Mouse (Mus musculus): ENCODE data around the gene Snd1. TPM values are rescaled to one million over a fixed set of nuclear protein-coding genes. Genes with fewer than 3 reads are reported as not detected.

Gene Snd1
- polyA plus RNA-seq, 1 experiment from 2014 or later, result 143 TPM

DNA sequence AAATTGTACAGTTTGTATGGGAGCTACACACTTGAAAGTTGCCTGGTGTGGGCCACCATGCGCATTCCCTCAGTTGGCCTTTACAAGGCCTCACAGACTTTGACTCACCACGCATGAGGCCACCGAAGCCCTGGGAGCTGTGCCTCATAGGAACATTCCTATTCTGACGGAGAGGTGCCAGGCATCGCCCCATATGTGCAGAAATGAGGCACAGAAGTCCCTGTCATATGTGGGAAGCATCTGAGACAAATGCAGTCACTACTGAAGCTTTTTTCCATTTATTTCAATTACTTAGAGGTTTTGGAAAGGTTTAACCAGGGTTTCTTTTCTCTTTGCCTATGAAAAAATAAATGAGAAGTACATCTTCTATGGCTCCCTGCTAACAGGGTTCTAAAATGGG lies 278.3 kb downstream of the Snd1 start:
- H3K27ac ChIP-seq, result no peak overlapping the region
- 89% methylated on average over 5 of the region's 5 CpGs for WGBS
- no peaks in the 10 kb centered on the region for H3K36me3 ChIP-seq
- no peak overlapping the region for H3K4me2 ChIP-seq (replicated peaks)
- H3K9ac ChIP-seq, result no peak overlapping the region
- H3K9me3 ChIP-seq, result no peaks in the 10 kb centered on the region
- H3K27me3 ChIP-seq, result no peaks in the 10 kb centered on the region
- H3K4me1 ChIP-seq, result peaks cover 35% of the 10 kb centered on the region
- no peak overlapping the region for H3K4me3 ChIP-seq
- ATAC-seq (ENCODE audit: low FRiP score, low read depth), result no peak

GRCm38 (mm10) chr6:28753681-28754080 lies 278.7 kb downstream of the Snd1 start:
- ATAC-seq (ENCODE audit: low FRiP score, low read depth), result no peak
- H3K27me3 ChIP-seq, result no peaks in the 10 kb centered on the region
- H3K27ac ChIP-seq, result no peak overlapping the region
- H3K4me2 ChIP-seq (replicated peaks), result no peak overlapping the region
- no peaks in the 10 kb centered on the region for H3K36me3 ChIP-seq
- WGBS, result 65% methylated on average over 5 of the region's 5 CpGs
- H3K4me1 ChIP-seq, result peaks cover 39% of the 10 kb centered on the region
- no peak overlapping the region for H3K9ac ChIP-seq
- H3K4me3 ChIP-seq, result no peak overlapping the region
- no peaks in the 10 kb centered on the region for H3K9me3 ChIP-seq

GRCm38 (mm10) chr6:28754127-28754898 lies 279.4 kb downstream of the Snd1 start:
- no peaks in the 10 kb centered on the region for H3K9me3 ChIP-seq
- no peaks in the 10 kb centered on the region for H3K27me3 ChIP-seq
- H3K4me1 ChIP-seq, result peaks cover 39% of the 10 kb centered on the region
- 88% methylated on average over 6 of the region's 6 CpGs for WGBS
- H3K4me2 ChIP-seq (replicated peaks), result no peak overlapping the region
- H3K27ac ChIP-seq, result no peak overlapping the region
- no peak overlapping the region for H3K4me3 ChIP-seq
- ATAC-seq (ENCODE audit: low FRiP score, low read depth), result no peak
- H3K9ac ChIP-seq, result no peak overlapping the region
- H3K36me3 ChIP-seq, result no peaks in the 10 kb centered on the region

DNA sequence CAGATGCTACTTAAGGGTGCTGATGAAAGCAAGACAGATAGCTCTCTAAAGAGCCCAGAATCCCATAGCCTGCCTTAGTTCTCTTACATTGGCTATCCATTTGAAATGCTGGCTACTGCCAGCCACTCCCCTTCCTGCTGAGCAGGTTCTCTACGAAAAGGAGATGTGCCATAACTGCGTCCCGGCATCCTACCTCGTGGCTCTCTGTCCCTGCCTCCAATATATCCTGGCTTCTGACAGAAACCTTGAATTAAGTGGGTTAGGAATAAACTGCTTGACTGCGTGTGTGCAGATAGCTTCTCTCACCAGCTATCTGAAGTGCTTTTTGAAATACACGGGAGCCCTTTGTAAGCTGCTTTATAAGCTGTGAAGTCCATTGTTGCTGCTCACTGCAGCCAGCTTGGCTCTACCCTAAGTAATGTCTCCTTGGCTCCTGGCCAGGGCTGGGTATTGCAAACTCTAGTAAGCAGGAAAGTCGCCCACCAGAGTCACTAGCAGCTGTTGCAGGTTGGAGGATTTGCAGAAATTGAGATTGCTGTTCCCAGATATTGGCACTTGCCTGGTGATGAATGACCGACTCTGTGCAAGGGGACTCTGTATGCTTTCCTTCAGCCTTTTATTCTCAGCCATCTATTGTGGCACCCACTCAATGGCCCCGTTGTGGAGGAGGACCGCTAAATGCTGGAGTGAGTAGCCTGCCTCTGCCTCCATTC lies 281.5 kb downstream of the Snd1 start:
- Histone ChIP-seq H3K27ac (no peak overlapping the region), H3K9me3 (no peaks in the 10 kb centered on the region), H3K36me3 (no peaks in the 10 kb centered on the region), H3K4me1 (peaks cover 44% of the 10 kb centered on the region), H3K9ac (no peak overlapping the region), H3K4me3 (no peak overlapping the region), H3K27me3 (no peaks in the 10 kb centered on the region), H3K4me2 (replicated peaks) (no peak overlapping the region)
- peak; percentile 70; the same call in 1 of the 2 replicates for ATAC-seq (ENCODE audit: low FRiP score, low read depth)
- 63% methylated on average over 10 of the region's 10 CpGs for WGBS

DNA sequence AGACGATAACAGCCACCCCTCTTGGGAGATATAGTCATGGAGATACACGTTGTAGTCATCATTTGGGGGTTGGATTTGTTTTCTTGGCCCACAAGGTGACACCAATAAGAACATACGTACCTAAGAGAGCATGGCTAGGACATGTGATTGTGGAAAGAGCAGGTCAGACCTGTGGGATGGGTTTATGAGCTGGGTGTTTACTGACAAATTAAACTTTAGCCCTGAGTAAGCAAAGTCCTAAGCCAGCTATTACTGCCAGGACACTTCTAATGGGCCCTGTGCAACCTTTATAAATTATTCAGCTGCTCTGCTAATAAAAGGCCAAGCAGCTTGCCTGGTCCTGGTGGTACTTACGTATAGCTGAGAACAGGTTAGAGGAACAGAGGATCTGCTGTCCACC lies 283.4 kb downstream of the Snd1 start:
- no peak overlapping the region for H3K4me2 ChIP-seq (replicated peaks)
- 55% methylated on average over 4 of the region's 4 CpGs for WGBS
- ATAC-seq (ENCODE audit: low FRiP score, low read depth), result no peak

DNA sequence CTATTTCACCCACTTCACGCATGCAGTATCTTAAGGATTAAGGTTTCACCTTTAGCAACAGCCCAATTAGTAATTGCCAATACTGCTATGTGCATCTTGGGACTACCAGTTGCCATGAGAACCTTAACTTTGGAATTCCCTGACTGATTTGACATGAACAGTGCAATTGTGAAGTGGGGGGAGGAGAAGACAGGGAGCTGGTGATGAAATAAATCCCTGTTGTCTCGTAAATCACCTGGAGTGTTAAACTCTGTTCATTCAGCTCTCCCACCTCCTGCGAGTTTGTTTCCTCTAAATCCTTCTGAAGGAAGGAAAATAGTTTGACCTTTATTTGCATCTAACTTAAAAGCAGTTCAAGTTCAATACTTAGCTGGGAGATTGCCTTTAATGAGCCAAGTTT lies 286.8 kb downstream of the Snd1 start:
- Histone ChIP-seq H3K4me1 (peaks cover 48% of the 10 kb centered on the region), H3K36me3 (peaks cover under 1% of the 10 kb centered on the region; the same call in 1 of the 2 replicates), H3K27ac (no peak overlapping the region), H3K4me2 (replicated peaks) (no peak overlapping the region), H3K27me3 (no peaks in the 10 kb centered on the region), H3K4me3 (no peak overlapping the region), H3K9me3 (no peaks in the 10 kb centered on the region), H3K9ac (no peak overlapping the region)
- 34% methylated on average over 3 of the region's 3 CpGs for WGBS
- ATAC-seq (ENCODE audit: low FRiP score, low read depth), result no peak

More for the DNA sequence above, 283.4 kb downstream of the Snd1 start:
- no peak overlapping the region for H3K27ac ChIP-seq
- no peaks in the 10 kb centered on the region for H3K36me3 ChIP-seq
- no peaks in the 10 kb centered on the region for H3K9me3 ChIP-seq
- no peak overlapping the region for H3K9ac ChIP-seq
- no peaks in the 10 kb centered on the region for H3K27me3 ChIP-seq
- H3K4me3 ChIP-seq, result no peak overlapping the region
- peaks cover 44% of the 10 kb centered on the region for H3K4me1 ChIP-seq

DNA sequence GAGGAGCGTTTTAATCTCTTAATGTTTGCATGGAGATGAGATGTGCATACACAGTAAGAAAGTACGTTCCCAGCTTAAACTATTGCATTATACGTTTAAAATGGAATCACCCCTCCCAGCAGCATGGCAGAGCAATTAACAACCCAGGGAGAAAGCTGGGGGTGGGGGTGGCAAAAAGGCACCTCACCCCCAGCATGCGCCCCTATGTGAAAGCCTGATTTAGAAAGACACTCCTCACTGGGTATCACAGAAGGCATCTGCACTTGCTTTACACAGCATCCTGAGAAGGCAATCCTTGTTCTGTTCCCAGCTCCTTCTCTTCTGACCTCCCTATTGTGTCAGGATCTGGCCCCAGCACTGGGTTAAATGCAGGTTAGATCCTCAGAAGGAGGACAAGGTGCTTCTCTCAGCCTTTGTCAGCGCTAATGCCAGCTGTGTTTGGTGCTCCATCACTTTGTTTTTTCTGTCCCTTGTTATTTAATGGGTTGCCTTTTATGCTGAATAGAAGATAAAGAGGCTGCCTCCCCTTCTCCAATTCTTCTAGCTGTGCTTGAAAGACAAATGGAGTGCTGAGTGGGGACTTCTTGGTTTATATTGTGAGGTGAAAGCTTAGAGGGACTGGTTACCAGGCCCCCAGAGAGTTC lies 287.3 kb downstream of the Snd1 start:
- no peaks in the 10 kb centered on the region for H3K9me3 ChIP-seq
- H3K4me3 ChIP-seq, result no peak overlapping the region
- peaks cover 4% of the 10 kb centered on the region; the same call in 1 of the 2 replicates for H3K36me3 ChIP-seq
- no peak overlapping the region for H3K4me2 ChIP-seq (replicated peaks)
- H3K27me3 ChIP-seq, result no peaks in the 10 kb centered on the region
- ATAC-seq (ENCODE audit: low FRiP score, low read depth), result no peak
- H3K4me1 ChIP-seq, result peaks cover 45% of the 10 kb centered on the region
- no peak overlapping the region for H3K9ac ChIP-seq
- WGBS, result 27% methylated on average over 5 of the region's 5 CpGs
- no peak overlapping the region for H3K27ac ChIP-seq

GRCm38 (mm10) chr6:28766622-28767021 lies 291.7 kb downstream of the Snd1 start:
- Histone ChIP-seq H3K9ac (no peak overlapping the region), H3K36me3 (peaks cover 20% of the 10 kb centered on the region), H3K27me3 (no peaks in the 10 kb centered on the region), H3K27ac (no peak overlapping the region), H3K9me3 (no peaks in the 10 kb centered on the region), H3K4me3 (no peak overlapping the region), H3K4me2 (replicated peaks) (no peak overlapping the region), H3K4me1 (peaks cover 23% of the 10 kb centered on the region)
- no peak for ATAC-seq (ENCODE audit: low FRiP score, low read depth)
- WGBS, result 85% methylated on average over 3 of the region's 3 CpGs

DNA sequence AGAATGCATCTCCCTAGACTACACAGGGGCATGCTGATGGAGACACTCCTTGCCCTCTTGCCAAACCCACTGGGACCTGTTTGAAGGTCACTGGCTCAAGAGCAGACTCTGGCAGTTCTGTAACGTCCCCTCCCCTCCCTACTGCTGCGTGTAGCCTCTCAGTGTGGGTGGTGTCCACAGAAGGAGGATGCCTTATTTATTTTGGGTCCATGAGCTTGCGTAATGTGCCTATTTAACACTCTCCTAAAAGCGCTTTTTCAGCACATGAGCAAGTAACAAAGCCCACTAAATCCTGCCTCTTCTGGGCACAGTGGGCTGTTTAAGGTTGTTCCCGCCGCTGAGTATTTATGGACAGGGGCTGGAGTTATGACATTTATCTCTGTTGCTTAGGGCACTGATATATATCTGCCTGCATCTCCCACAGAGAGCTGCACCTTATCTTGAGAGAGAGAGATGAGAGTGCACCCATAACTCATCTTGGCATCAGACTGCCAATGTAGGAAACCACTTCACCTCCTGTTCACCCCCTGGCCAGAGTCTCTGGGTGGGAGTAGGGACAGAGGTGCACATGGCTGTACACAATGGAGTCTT lies 293.0 kb downstream of the Snd1 start:
- Histone ChIP-seq H3K4me2 (replicated peaks) (no peak overlapping the region), H3K4me1 (peaks cover 9% of the 10 kb centered on the region), H3K27ac (no peak overlapping the region), H3K27me3 (no peaks in the 10 kb centered on the region), H3K36me3 (peaks cover 20% of the 10 kb centered on the region), H3K9ac (no peak overlapping the region), H3K9me3 (no peaks in the 10 kb centered on the region), H3K4me3 (no peak overlapping the region)
- 86% methylated on average over 6 of the region's 6 CpGs for WGBS
- no peak for ATAC-seq (ENCODE audit: low FRiP score, low read depth)

DNA sequence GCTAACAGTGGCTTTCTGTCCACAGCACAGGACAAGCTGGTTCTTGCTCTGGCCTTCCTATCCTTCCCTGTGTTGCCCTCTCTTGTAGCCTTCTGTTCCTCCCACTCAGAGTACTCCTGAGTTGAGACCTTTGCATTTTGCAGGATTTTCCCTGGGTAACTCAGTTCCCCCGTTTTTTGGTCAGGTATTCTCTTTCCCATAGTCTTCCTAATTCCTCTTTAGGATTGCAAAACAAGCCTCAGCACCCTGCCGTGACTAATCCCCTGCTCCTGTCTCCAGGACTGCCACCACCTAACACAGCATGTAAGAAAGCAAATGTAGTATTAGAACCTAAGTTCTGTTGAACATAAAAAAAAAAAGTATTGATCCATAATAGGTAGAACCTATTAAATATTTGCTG lies 296.4 kb downstream of the Snd1 start:
- H3K9ac ChIP-seq, result no peak overlapping the region
- no peak overlapping the region for H3K27ac ChIP-seq
- H3K36me3 ChIP-seq, result peaks cover 24% of the 10 kb centered on the region
- no peaks in the 10 kb centered on the region for H3K9me3 ChIP-seq
- H3K4me3 ChIP-seq, result no peak overlapping the region
- WGBS, result 42% methylated on average over 2 of the region's 2 CpGs
- no peaks in the 10 kb centered on the region for H3K27me3 ChIP-seq
- ATAC-seq (ENCODE audit: low FRiP score, low read depth), result no peak
- H3K4me2 ChIP-seq (replicated peaks), result no peak overlapping the region
- H3K4me1 ChIP-seq, result 0 out of 2 replicates have a peak, but pooled peaks cover 1% of the 10 kb centered on the region

DNA sequence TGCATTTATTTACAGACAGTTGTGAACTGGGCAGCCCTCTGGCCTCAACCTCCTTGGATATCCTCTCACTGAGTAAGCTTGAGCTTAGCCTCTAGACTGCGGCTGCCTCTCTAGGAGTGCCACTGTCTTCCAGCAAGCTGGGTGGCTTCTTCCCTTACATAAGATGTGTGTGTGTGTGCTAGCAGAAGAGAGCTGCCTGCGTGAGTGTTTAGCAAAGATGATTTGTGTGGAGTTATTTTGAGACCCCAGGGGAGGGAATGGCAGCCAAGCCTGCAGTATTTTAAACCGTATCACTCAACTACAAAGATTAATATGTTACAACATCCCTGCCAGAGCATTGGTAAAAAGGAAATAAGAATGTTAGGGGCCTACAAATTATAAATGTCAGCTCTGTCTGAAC lies 306.8 kb downstream of the Snd1 start:
- no peak overlapping the region for H3K27ac ChIP-seq
- 0 out of 2 replicates have a peak, but pooled peaks cover 2% of the 10 kb centered on the region for H3K4me1 ChIP-seq
- no peaks in the 10 kb centered on the region for H3K27me3 ChIP-seq
- no peak for ATAC-seq (ENCODE audit: low FRiP score, low read depth)
- no peak overlapping the region for H3K4me2 ChIP-seq (replicated peaks)
- WGBS, result 65% methylated on average over 3 of the region's 3 CpGs
- no peak overlapping the region for H3K9ac ChIP-seq
- no peak overlapping the region for H3K4me3 ChIP-seq
- H3K9me3 ChIP-seq, result no peaks in the 10 kb centered on the region
- no peaks in the 10 kb centered on the region for H3K36me3 ChIP-seq

- H3K4me2 ChIP-seq (replicated peaks), result no peak overlapping the region
- no peak for ATAC-seq (ENCODE audit: low FRiP score, low read depth)
Observed at GRCm38 (mm10) chr6:28783082-28783647, 308.2 kb downstream of the Snd1 start.

More at GRCm38 (mm10) chr6:28783082-28783647, 308.2 kb downstream of the Snd1 start:
- H3K36me3 ChIP-seq, result no peaks in the 10 kb centered on the region
- 0 out of 2 replicates have a peak, but pooled peaks cover 2% of the 10 kb centered on the region for H3K4me1 ChIP-seq
- WGBS, result 88% methylated on average over 4 of the region's 4 CpGs
- no peak overlapping the region for H3K4me3 ChIP-seq
- H3K27ac ChIP-seq, result no peak overlapping the region
- H3K27me3 ChIP-seq, result no peaks in the 10 kb centered on the region
- no peaks in the 10 kb centered on the region for H3K9me3 ChIP-seq
- H3K9ac ChIP-seq, result no peak overlapping the region
